ENCODE assay signal across 11 mouse cellular contexts in genomic region chr13:35967690-35968089, GRCm38 (mm10). TPM values are rescaled to one million over a fixed set of nuclear protein-coding genes. Genes with fewer than 3 reads are reported as not detected.
DNase-seq lines count a peak whose midpoint lies in the region; ATAC-seq and TF ChIP-seq lines count a peak whose summit lies in the region.
"Had no signal": no experiment of that assay in that cellular context is flagged by ENCODE, and none has a peak within 500 bp of the region (broad histone marks: within the 10 kb centered on the region; RNA-seq: fewer than 3 reads in every experiment).

No protein-coding gene starts in this region.

- no peak overlapping the region for H3K27ac ChIP-seq in kidney, embryonic 16.5 days (ENCODE audit: low read length)
- no peak overlapping the region for H3K27ac ChIP-seq in kidney, adult 2 months (ENCODE audit: insufficient read depth, low read depth, low read length)
- H3K27ac ChIP-seq in embryonic facial prominence, embryonic 11.5 days (replicated peaks; ENCODE audit: low read depth, low read length): no peak overlapping the region
- no peak overlapping the region for H3K27ac ChIP-seq in intestine, embryonic 15.5 days
- no peak overlapping the region for H3K27ac ChIP-seq in neural tube, embryonic 13.5 days (replicated peaks)
- H3K27ac ChIP-seq: macrophage had no signal

- peak overlapping the region; percentile 65 for H3K4me3 ChIP-seq in kidney, embryonic 16.5 days (ENCODE audit: low read length)
- H3K4me3 ChIP-seq in kidney, adult 2 months (ENCODE audit: insufficient read depth, low read depth, low read length): no peak overlapping the region
- peak overlapping the region; percentile 55 for H3K4me3 ChIP-seq in embryonic facial prominence, embryonic 11.5 days (ENCODE audit: low read depth, low read length)
- peak overlapping the region; percentile 62 for H3K4me3 ChIP-seq in intestine, embryonic 15.5 days (replicated peaks)
- peak overlapping the region; percentile 51 for H3K4me3 ChIP-seq in neural tube, embryonic 13.5 days

- 6% methylated on average over 14 of the region's 15 CpGs for WGBS in kidney, embryonic 16.5 days
- WGBS in kidney, adult 2 months: 22% methylated on average over 15 of the region's 15 CpGs
- WGBS in embryonic facial prominence, embryonic 11.5 days: 2% methylated on average over 15 of the region's 15 CpGs
- 10% methylated on average over 15 of the region's 15 CpGs for WGBS in intestine, embryonic 15.5 days
- 3% methylated on average over 15 of the region's 15 CpGs for WGBS in neural tube, embryonic 13.5 days

- peak overlapping the region; percentile 93 for H3K4me2 ChIP-seq in kidney, embryonic 16.5 days (replicated peaks; ENCODE audit: low read depth, low read length)
- H3K4me2 ChIP-seq in embryonic facial prominence, embryonic 11.5 days (ENCODE audit: low read depth, low read length): peak overlapping the region; percentile 95
- peak overlapping the region; percentile 100 for H3K4me2 ChIP-seq in intestine, embryonic 15.5 days (replicated peaks)
- peak overlapping the region; percentile 84 for H3K4me2 ChIP-seq in neural tube, embryonic 13.5 days

- TF ChIP-seq CTCF in kidney, adult 2 months (conservative IDR thresholded peaks at IDR 0.05; ENCODE audit: insufficient read depth, insufficient read length, low read depth, low read length): no peak

- peak overlapping the region; percentile 18 for H3K9ac ChIP-seq in kidney, embryonic 16.5 days (replicated peaks; ENCODE audit: low read length)
- no peak overlapping the region; the same call in 1 of the 2 replicates for H3K9ac ChIP-seq in embryonic facial prominence, embryonic 11.5 days (replicated peaks; ENCODE audit: low read length)
- peak overlapping the region; percentile 51; the same call in 1 of the 2 replicates for H3K9ac ChIP-seq in intestine, embryonic 15.5 days
- H3K9ac ChIP-seq in neural tube, embryonic 13.5 days: peak overlapping the region; percentile 65; the same call in 1 of the 2 replicates

- H3K27me3 ChIP-seq in kidney, embryonic 16.5 days (ENCODE audit: insufficient read depth, low read length): peaks cover 26% of the 10 kb centered on the region
- 0 out of 2 replicates have a peak, but pooled peaks cover 2% of the 10 kb centered on the region for H3K27me3 ChIP-seq in kidney, adult 2 months (replicated peaks; ENCODE audit: control insufficient read depth, insufficient read depth, low read length)
- peaks cover 4% of the 10 kb centered on the region for H3K27me3 ChIP-seq in embryonic facial prominence, embryonic 11.5 days (ENCODE audit: control insufficient read depth, insufficient read depth, low read length)
- peaks cover 16% of the 10 kb centered on the region for H3K27me3 ChIP-seq in intestine, embryonic 15.5 days (replicated peaks)
- H3K27me3 ChIP-seq in neural tube, embryonic 13.5 days: peaks cover 39% of the 10 kb centered on the region

- DNase-seq in kidney, adult 2 months: no peak
- peak; percentile 18 for DNase-seq in embryonic facial prominence, embryonic 11.5 days (ENCODE audit: low spot score)
- DNase-seq in urinary bladder, postnatal 4 days (ENCODE audit: low spot score in 2 of 2): no peak
- DNase-seq in frontal cortex, adult 2 months (ENCODE audit: extremely low spot score in 1 of 2, low spot score in 1 of 2): no peak
- DNase-seq in adipocyte (ENCODE audit: low spot score): no peak
- DNase-seq: cerebellum, postnatal 36 days; thymus, postnatal 36 days had no signal

- no peaks in the 10 kb centered on the region for H3K9me3 ChIP-seq in kidney, embryonic 16.5 days (ENCODE audit: low read length)
- H3K9me3 ChIP-seq in embryonic facial prominence, embryonic 11.5 days (replicated peaks; ENCODE audit: control insufficient read depth, low read length): no peaks in the 10 kb centered on the region
- H3K9me3 ChIP-seq in intestine, embryonic 15.5 days: no peaks in the 10 kb centered on the region
- H3K9me3 ChIP-seq in neural tube, embryonic 13.5 days: no peaks in the 10 kb centered on the region

- TF ChIP-seq POLR2A in kidney, adult 2 months (IDR thresholded peaks at IDR 0.05; ENCODE audit: low read depth, low read length): no peak

- peak; percentile 24; the same call in 1 of the 2 replicates for ATAC-seq in kidney, embryonic 16.5 days (ENCODE audit: low FRiP score, low TSS enrichment)
- ATAC-seq in embryonic facial prominence, embryonic 11.5 days (replicated peaks; ENCODE audit: insufficient number of reproducible peaks, low FRiP score, low TSS enrichment, low read depth): no peak
- peak; percentile 34 for ATAC-seq in intestine, embryonic 15.5 days
- no peak for ATAC-seq in neural tube, embryonic 13.5 days (ENCODE audit: low read depth)

- no peaks in the 10 kb centered on the region for H3K36me3 ChIP-seq in kidney, embryonic 16.5 days (ENCODE audit: insufficient read depth, low read length)
- H3K36me3 ChIP-seq in kidney, adult 2 months (ENCODE audit: control insufficient read depth, insufficient read depth, low read length): no peaks in the 10 kb centered on the region
- H3K36me3 ChIP-seq in embryonic facial prominence, embryonic 11.5 days (replicated peaks; ENCODE audit: control insufficient read depth, insufficient read depth, low read depth, low read length): no peaks in the 10 kb centered on the region
- no peaks in the 10 kb centered on the region for H3K36me3 ChIP-seq in intestine, embryonic 15.5 days
- no peaks in the 10 kb centered on the region for H3K36me3 ChIP-seq in neural tube, embryonic 13.5 days

- H3K4me1 ChIP-seq in kidney, embryonic 16.5 days (ENCODE audit: insufficient read depth, low read length): peaks cover 14% of the 10 kb centered on the region
- no peaks in the 10 kb centered on the region for H3K4me1 ChIP-seq in kidney, adult 2 months (ENCODE audit: control insufficient read depth, insufficient read depth, low read length)
- no peaks in the 10 kb centered on the region for H3K4me1 ChIP-seq in embryonic facial prominence, embryonic 11.5 days (ENCODE audit: control insufficient read depth, insufficient read depth, low read length)
- H3K4me1 ChIP-seq in intestine, embryonic 15.5 days (replicated peaks): 0 out of 2 replicates have a peak, but pooled peaks cover 9% of the 10 kb centered on the region
- peaks cover 22% of the 10 kb centered on the region for H3K4me1 ChIP-seq in neural tube, embryonic 13.5 days (replicated peaks)

RNA-seq across cellular contexts. Expression of gene Ppp1r3g, which starts 9.1 kb away (rescaled TPM):
- 0.90 and 1.2 TPM in 2 replicates for polyA plus RNA-seq in kidney, embryonic 16.5 days (2015; fragmentation: Nextera tagmentation; extraction: Ambion mirVana)
- polyA plus RNA-seq in kidney, adult 2 months (2012; rRNA removed): 0.03 TPM in 1 of 2 replicates, not detected in the other
- 0.67 and 0.87 TPM in 2 replicates for polyA plus RNA-seq in embryonic facial prominence, embryonic 11.5 days (2014; fragmentation: Nextera tagmentation; extraction: Ambion mirVana)
- 0.70 and 0.71 TPM in 2 replicates for polyA plus RNA-seq in intestine, embryonic 15.5 days (2015; fragmentation: Nextera tagmentation; extraction: Ambion mirVana)
- 0.15 and 0.40 TPM in 2 replicates for polyA plus RNA-seq in neural tube, embryonic 13.5 days (2015; fragmentation: Nextera tagmentation; extraction: Ambion mirVana)
- polyA plus RNA-seq in frontal cortex, adult 2 months (2012; rRNA removed): 7.6 and 8.0 TPM in 2 replicates
- polyA plus RNA-seq: macrophage had no signal

Comparison
In these comparisons a context has a peak if more than half of its experiments do, and no peak if none do; other contexts are left out.
1. ATAC-seq: peak in kidney, embryonic 16.5 days (single experiment) and intestine, embryonic 15.5 days (single experiment); none in embryonic facial prominence, embryonic 11.5 days (single experiment) and neural tube, embryonic 13.5 days (single experiment).
2. Peak in every context shown above with its lines, with median percentiles within 50 percentile points of each other: H3K4me2 ChIP-seq.